Mouse (Mus musculus) naive thymus-derived CD4-positive, alpha-beta T cell, adult 5 months (primary cell): ENCODE results near the gene Ntrk1. TPM values are rescaled to one million over a fixed set of nuclear protein-coding genes. Genes with fewer than 3 reads are reported as not detected.

Experiments used
- polyA plus RNA-seq: library from polyadenylated mRNA; unstranded; fragments of 100-300 nt; shearing (Covaris generic); gene quantifications from one replicate; pipeline ENCODE4 v1.2.1, GENCODE M21; 2017

Gene Ntrk1
- not detected for polyA plus RNA-seq

GRCm38 (mm10) chr3:87794922-87795325 is at the start of gene Ntrk1:
TSS of gene Ntrk1 (minus strand) at chr3:87795162.

GRCm38 (mm10) chr3:87824206-87824605 is 29.2 kb upstream of the Ntrk1 start, which contains the start of gene Pear1:
TSS of gene Pear1 (minus strand) at chr3:87824306.

GRCm38 (mm10) chr3:87796736-87797334 is 1.9 kb upstream of the Ntrk1 start, which contains the start of gene Insrr:
TSS of gene Insrr (plus strand) at chr3:87796951.

GRCm38 (mm10) chr3:87748431-87748830 is 46.5 kb downstream of the Ntrk1 start, which contains the start of gene Lrrc71:
TSS of gene Lrrc71 (minus strand) at chr3:87748625.

Other genes with a start within 250 kb of the Ntrk1 start
- gene Arhgef11, start 177.6 kb downstream of the Ntrk1 start, polyA plus RNA-seq, result 27.1 TPM
- gene Lrrc71, start 46.5 kb downstream of the Ntrk1 start, polyA plus RNA-seq, result 0.29 TPM
- not detected for gene Insrr, start 1.8 kb upstream of the Ntrk1 start, polyA plus RNA-seq
- gene Pear1, start 29.1 kb upstream of the Ntrk1 start, polyA plus RNA-seq, result 20.4 TPM
- gene Sh2d2a, start 51.6 kb upstream of the Ntrk1 start, polyA plus RNA-seq, result 585 TPM
- 19.8 TPM for gene Prcc, start 90.4 kb upstream of the Ntrk1 start, polyA plus RNA-seq
- gene Hdgf, start 111.2 kb upstream of the Ntrk1 start, polyA plus RNA-seq, result 154 TPM
- 125 TPM for gene Mrpl24, start 124.3 kb upstream of the Ntrk1 start, polyA plus RNA-seq
- gene Isg20l2, start 135.2 kb upstream of the Ntrk1 start, polyA plus RNA-seq, result 39.1 TPM
- 20.3 TPM for gene Rrnad1, start 135.6 kb upstream of the Ntrk1 start, polyA plus RNA-seq
- not detected for gene Crabp2, start 153.5 kb upstream of the Ntrk1 start, polyA plus RNA-seq
- 0.10 TPM for gene Nes, start 175.9 kb upstream of the Ntrk1 start, polyA plus RNA-seq
- not detected for gene Bcan, start 205.1 kb upstream of the Ntrk1 start, polyA plus RNA-seq
- gene Hapln2, start 232.4 kb upstream of the Ntrk1 start, polyA plus RNA-seq, result not detected
- 28.3 TPM for gene Gpatch4, start 247.9 kb upstream of the Ntrk1 start, polyA plus RNA-seq